Mouse (Mus musculus): ENCODE data around the gene Gpr19.

Gene Gpr19

GRCm38 (mm10) chr6:134887711-134888449, 10.5 kb downstream of the Gpr19 start:
- DNase-seq (ENCODE audit: low spot score in 2 of 2) = peak; percentile 93 to 97

GRCm38 (mm10) chr6:134887008-134887407, 11.4 kb downstream of the Gpr19 start:
- peak; percentile 36 to 56 for DNase-seq (ENCODE audit: low spot score in 2 of 2)

GRCm38 (mm10) chr6:134886475-134886874, 11.9 kb downstream of the Gpr19 start:
- no peak for DNase-seq (ENCODE audit: low spot score in 2 of 2)

GRCm38 (mm10) chr6:134885515-134885914, 12.9 kb downstream of the Gpr19 start:
- DNase-seq (ENCODE audit: low spot score in 2 of 2) = no peak

- no peak for DNase-seq (ENCODE audit: low spot score in 2 of 2)
Observed at GRCm38 (mm10) chr6:134883661-134884060, 14.7 kb downstream of the Gpr19 start.

- no peak for DNase-seq (ENCODE audit: low spot score in 2 of 2)
Observed at GRCm38 (mm10) chr6:134880046-134880445, 18.3 kb downstream of the Gpr19 start.

- no peak for DNase-seq (ENCODE audit: low spot score in 2 of 2)
Observed at GRCm38 (mm10) chr6:134879556-134879955, 18.8 kb downstream of the Gpr19 start.

- DNase-seq (ENCODE audit: low spot score in 2 of 2) = no peak
Observed at GRCm38 (mm10) chr6:134877892-134878291, 20.5 kb downstream of the Gpr19 start.

- no peak for DNase-seq (ENCODE audit: low spot score in 2 of 2)
Observed at GRCm38 (mm10) chr6:134877276-134877675, 21.1 kb downstream of the Gpr19 start.

GRCm38 (mm10) chr6:134876795-134877194, 21.6 kb downstream of the Gpr19 start:
- DNase-seq (ENCODE audit: low spot score in 2 of 2) = no peak

GRCm38 (mm10) chr6:134873018-134873417, 25.4 kb downstream of the Gpr19 start:
- DNase-seq (ENCODE audit: low spot score in 2 of 2) = no peak

- DNase-seq (ENCODE audit: low spot score in 2 of 2) = no peak
Observed at GRCm38 (mm10) chr6:134872236-134872635, 26.1 kb downstream of the Gpr19 start.

- no peak for DNase-seq (ENCODE audit: low spot score in 2 of 2)
Observed at GRCm38 (mm10) chr6:134870887-134871286, 27.5 kb downstream of the Gpr19 start.

- no peak for DNase-seq (ENCODE audit: low spot score in 2 of 2)
Observed at GRCm38 (mm10) chr6:134870209-134870742, 28.1 kb downstream of the Gpr19 start.

GRCm38 (mm10) chr6:134867325-134867724, 31.1 kb downstream of the Gpr19 start:
- DNase-seq (ENCODE audit: low spot score in 2 of 2) = no peak

- no peak for DNase-seq (ENCODE audit: low spot score in 2 of 2)
Observed at GRCm38 (mm10) chr6:134866113-134866512, 32.3 kb downstream of the Gpr19 start.

GRCm38 (mm10) chr6:134863146-134863545, 35.2 kb downstream of the Gpr19 start:
- peak; percentile 97 to 99 for DNase-seq (ENCODE audit: low spot score in 2 of 2)

- DNase-seq (ENCODE audit: low spot score in 2 of 2) = peak; percentile 49 to 63
Observed at GRCm38 (mm10) chr6:134862671-134863104, 35.7 kb downstream of the Gpr19 start.

- no peak for DNase-seq (ENCODE audit: low spot score in 2 of 2)
Observed at GRCm38 (mm10) chr6:134861386-134861785, 37.0 kb downstream of the Gpr19 start.

- no peak for DNase-seq (ENCODE audit: low spot score in 2 of 2)
Observed at GRCm38 (mm10) chr6:134860275-134860674, 38.1 kb downstream of the Gpr19 start.

GRCm38 (mm10) chr6:134859021-134859420, 39.4 kb downstream of the Gpr19 start:
- no peak for DNase-seq (ENCODE audit: low spot score in 2 of 2)

GRCm38 (mm10) chr6:134855926-134856325, 42.5 kb downstream of the Gpr19 start:
- no peak for DNase-seq (ENCODE audit: low spot score in 2 of 2)

GRCm38 (mm10) chr6:134854782-134855181, 43.6 kb downstream of the Gpr19 start:
- no peak for DNase-seq (ENCODE audit: low spot score in 2 of 2)

Measured in right cerebral cortex, postnatal 10 days (tissue).